Mouse (Mus musculus): Measurements from ENCODE around the gene Tmtc3.

DNA sequence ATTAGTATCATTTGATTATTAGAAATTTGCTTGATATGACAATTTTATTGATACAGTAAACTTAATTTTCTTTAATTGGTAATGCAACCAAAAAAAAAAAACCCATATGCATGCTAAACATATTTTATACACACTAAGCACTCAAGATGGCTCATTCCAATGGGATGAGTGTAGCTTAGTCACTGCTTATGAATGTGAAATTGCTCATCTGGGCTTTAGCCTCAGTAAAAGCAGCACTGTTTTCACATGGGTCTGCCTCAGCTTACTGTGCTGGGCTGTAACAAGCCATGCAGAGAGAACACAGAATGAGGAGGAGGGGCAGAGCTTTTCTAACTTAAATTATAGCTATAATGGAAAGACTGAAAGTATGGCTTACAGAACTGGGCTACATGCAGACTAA is 26.6 kb downstream of the Tmtc3 start:
- TF ChIP-seq POLR2A (IDR thresholded peaks at IDR 0.05; ENCODE audit: insufficient read length, low read depth) = no peak
- TF ChIP-seq REST (IDR thresholded peaks at IDR 0.05; ENCODE audit: insufficient read depth, insufficient read length) = no peak

Measured in myocyte (in vitro differentiated cells).